Mouse (Mus musculus) layer of hippocampus, adult 9-11 months (tissue): ENCODE measurements around the gene Slco1a5.
"Not testable (repeated sequence)": the region's sequence is repeated elsewhere in the genome, so short reads cannot be mapped to it uniquely, and the experiment has no call there.

Source experiments
- DNase-seq: peaks from one replicate; pipeline ENCODE4 v3.0.0; 2022

Gene Slco1a5

GRCm38 (mm10) chr6:142289413-142290118 is 33.2 kb downstream of the Slco1a5 start:
- DNase-seq = no peak

DNA sequence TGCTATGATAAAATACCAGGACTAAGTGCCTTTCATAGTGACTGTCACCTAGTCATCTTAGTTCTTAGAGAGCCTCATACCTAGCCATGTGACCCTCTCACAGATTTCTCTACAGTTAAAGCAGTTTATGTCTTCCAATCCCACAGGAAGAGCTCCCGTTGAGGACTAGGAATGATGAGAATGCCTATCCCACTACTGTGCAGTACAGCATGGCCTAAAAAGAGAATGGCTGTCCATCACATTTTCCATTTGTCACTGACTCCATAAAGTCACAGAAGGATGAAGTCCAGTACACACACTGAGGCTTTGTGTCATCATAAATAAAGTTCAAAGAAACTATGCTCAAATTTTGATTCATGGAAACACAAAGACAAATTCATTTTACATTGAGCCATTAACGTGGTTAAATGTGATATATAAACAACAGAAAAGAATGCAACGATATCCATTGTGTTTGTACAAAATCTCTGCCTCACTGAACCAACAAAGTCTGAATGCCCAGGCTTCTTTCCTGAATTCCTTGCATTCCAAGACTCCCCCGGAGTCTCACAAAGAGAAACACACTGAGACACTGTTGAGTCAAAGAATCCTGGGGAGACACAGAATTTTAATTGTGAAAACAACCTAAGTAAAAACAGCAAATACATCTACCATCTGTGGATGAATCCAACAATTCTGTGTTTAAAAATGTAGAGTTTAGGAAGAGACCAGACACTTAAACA is 46.9 kb downstream of the Slco1a5 start:
- no peak for DNase-seq

DNA sequence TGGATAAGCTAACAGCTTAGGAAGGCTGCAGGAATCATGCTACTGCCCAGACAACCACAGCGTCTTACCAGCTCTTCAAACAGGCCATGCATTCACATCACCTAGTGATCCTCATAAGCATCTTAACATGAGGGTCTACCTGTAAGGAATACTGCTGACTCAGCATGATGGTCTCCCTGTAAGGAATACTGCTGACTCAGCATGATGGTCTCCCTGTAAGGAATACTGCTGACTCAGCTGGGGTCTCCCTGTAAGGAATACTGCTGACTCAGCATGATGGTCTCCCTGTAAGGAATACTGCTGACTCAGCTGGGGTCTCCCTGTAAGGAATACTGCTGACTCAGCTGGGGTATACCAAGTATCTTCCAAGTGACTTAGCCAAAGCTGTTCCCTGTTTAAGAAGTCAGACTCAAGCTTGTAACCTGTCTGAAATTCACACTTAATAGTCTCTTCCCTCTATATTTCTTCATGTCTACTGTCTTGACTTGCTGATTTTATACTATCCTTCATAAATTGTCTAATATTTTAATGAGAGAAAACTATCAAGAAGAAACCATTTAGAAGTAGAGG is 72.0 kb downstream of the Slco1a5 start:
- DNase-seq = not testable (repeated sequence)

DNA sequence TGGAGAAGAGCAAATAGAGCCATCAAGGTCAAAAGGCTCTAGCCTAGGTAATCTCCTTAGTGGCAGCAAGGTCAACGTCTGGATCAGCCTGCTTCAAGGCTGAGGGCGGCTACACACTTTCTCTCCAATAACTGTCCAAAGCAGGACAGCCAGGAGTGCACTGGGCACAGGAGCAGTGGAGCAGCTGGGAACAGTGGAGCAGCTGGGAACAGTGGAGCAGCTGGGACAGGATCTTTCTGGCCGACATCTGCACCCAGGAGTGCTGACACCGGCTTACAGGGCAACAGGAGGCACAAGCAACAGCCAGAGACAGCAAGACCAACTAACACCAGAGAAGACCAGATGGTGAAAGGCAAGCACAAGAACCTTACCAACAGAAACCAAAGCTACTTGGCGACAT is 77.7 kb downstream of the Slco1a5 start:
- no peak for DNase-seq

DNA sequence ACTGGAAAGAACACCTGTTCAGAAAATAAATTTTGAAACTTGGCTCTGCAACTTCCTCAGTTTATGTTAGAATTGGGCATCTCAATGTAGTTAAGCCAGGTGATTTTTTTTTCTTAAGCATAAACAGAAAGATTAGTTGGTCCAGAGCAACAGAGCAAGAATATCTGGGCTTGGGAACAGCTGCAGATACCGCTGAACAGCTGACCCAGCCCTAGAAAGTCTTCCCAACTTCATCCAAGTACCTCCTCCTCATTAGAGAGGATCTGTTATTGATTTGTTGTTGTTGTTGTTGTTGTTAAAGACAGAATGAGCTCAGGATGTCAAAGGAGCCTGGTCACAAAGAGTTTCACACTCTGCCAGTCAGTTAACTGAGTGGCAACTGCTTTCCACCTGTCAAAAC is 83.3 kb downstream of the Slco1a5 start:
- no peak for DNase-seq

GRCm38 (mm10) chr6:142220138-142220537 is 102.6 kb downstream of the Slco1a5 start:
- DNase-seq = no peak

GRCm38 (mm10) chr6:142211821-142212220 is 111.0 kb downstream of the Slco1a5 start:
- DNase-seq = no peak

- DNase-seq = no peak
These were observed 113.0 kb downstream of the Slco1a5 start for GRCm38 (mm10) chr6:142209749-142210148.

GRCm38 (mm10) chr6:142208421-142208820 is 114.4 kb downstream of the Slco1a5 start, which contains the start of gene Slco1a6:
Gene Slco1a6 (minus strand): TSS chr6:142208521.
- DNase-seq = no peak

DNA sequence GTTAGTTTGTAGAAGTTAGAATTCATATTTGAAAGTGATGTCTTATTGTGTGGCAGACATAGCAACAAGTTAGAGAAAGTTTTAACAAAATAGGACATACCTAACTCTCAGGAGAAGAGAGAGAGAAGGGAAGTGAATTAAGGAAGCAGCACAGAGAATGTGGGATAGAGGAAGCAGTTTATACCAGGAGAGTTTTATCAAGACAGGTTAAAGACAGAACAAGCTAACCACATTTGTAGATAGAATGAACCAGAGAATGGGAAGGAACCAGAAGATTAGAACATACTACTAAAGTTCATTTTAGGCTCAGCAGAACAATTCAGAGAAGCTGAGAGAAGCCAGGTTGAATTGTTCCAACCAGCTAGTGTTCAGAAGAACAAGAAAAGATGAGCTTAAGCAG is 122.3 kb downstream of the Slco1a5 start:
- no peak for DNase-seq

- no peak for DNase-seq
These were observed 128.5 kb downstream of the Slco1a5 start for GRCm38 (mm10) chr6:142194245-142194644.

DNA sequence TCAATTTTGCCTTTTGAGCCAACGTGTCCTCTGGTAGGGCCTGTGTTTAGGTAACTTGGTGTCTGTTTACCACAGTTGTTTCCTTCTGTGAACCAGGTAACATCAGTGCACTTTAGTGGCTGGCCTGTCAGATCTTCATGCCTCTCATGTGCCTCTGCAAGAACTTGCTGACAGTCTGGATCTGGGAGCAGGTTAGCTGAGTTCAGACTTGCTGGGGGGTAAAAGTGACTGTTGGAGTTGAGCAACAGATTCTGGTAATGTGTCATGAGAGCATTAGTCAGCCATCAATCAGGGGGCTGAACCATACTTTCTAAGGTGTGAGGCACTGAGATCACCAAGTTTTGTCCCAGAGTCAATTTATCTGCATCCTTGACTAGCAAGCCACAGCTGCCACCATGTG is 130.8 kb downstream of the Slco1a5 start:
- no peak for DNase-seq

GRCm38 (mm10) chr6:142187426-142187825 is 135.4 kb downstream of the Slco1a5 start:
- no peak for DNase-seq

GRCm38 (mm10) chr6:142185868-142186415 is 136.8 kb downstream of the Slco1a5 start:
- no peak for DNase-seq
